Mouse (Mus musculus): Measurements from ENCODE around the gene Xpr1.

DNA sequence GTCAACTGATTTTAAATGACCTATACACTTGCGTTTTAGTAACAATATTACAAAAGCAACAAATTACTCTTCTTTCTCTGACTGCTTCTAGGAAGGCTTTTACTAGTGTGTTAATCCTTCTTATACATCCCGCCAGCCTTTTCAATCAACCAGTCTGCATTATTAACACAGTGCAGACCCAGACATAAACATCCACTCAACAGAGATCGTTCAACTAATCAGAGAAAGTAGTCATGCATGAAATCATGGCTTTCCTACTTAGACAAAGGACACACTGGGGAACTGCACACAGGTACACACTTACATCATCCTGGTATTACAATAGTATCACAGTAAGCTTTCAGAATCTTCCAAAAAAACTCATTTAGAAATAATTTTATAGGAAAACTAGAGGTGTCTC is 105.5 kb downstream of the Xpr1 start:
- TF ChIP-seq MAX (IDR thresholded peaks at IDR 0.05; ENCODE audit: low read depth), result no peak
- no peak for TF ChIP-seq POLR2A (IDR thresholded peaks at IDR 0.05; ENCODE audit: insufficient read length, low read depth)
- no peak for TF ChIP-seq POLR2AphosphoS2 (IDR thresholded peaks at IDR 0.05; ENCODE audit: insufficient read length, low read depth)
- no peak for TF ChIP-seq USF1 (IDR thresholded peaks at IDR 0.05; ENCODE audit: low read depth)
- no peak for TF ChIP-seq MYOD1 (IDR thresholded peaks at IDR 0.05; ENCODE audit: control insufficient read depth in 1 of 3, insufficient read length in 2 of 3, low read depth in 2 of 3)
- TF ChIP-seq MYOG (IDR thresholded peaks at IDR 0.05; ENCODE audit: control insufficient read depth in 1 of 3, insufficient read depth in 1 of 3, insufficient read length in 2 of 3, low read depth in 2 of 3), result no peak
- TF ChIP-seq TCF12 (IDR thresholded peaks at IDR 0.05; ENCODE audit: insufficient read depth, poor library complexity, severe bottlenecking), result no peak
- no peak for TF ChIP-seq E2F4 (IDR thresholded peaks at IDR 0.05; ENCODE audit: insufficient read depth)

All from myocyte (in vitro differentiated cells).